Mouse (Mus musculus) kidney, postnatal 0 days (tissue): Measurements from ENCODE around the gene Dennd5a. TPM values are rescaled to one million over a fixed set of nuclear protein-coding genes. Genes with fewer than 3 reads are reported as not detected.

ENCODE experiments used
- ATAC-seq: fragments of 200-750 bp; cut with Nextera tagmentation; replicated peaks from 2 replicates; pipeline ENCODE4 v1.8.0; 2017; ENCODE audit warnings: low read depth, moderate number of reproducible peaks, moderate TSS enrichment, moderate library complexity; ENCODE audit not compliant: low FRiP score
- DNase-seq: peaks from one replicate; pipeline ENCODE4 v3.0.0-alpha.2; 2016; ENCODE audit warnings: low spot score
- H3K27ac ChIP-seq: fragments of 300-500 bp; sonication (generic); 2 replicates; pipeline ENCODE4 v1.5.1; 2014; ENCODE audit warnings: mild to moderate bottlenecking
- H3K27me3 ChIP-seq: fragments of 300-500 bp; sonication (generic); 2 replicates; pipeline ENCODE4 v1.6.1; 2014; ENCODE audit warnings: low read length, mixed read lengths; ENCODE audit not compliant: insufficient read depth
- H3K36me3 ChIP-seq: fragments of 300-500 bp; sonication (generic); 2 replicates; pipeline ENCODE4 v1.6.1; 2014; ENCODE audit warnings: low read length, mixed read lengths; ENCODE audit not compliant: insufficient read depth
- H3K4me1 ChIP-seq: fragments of 300-500 bp; sonication (generic); replicated peaks from 2 replicates; pipeline ENCODE4 v1.6.1; 2014; ENCODE audit warnings: antibody characterized with exemption, low read length, mixed read lengths; ENCODE audit not compliant: insufficient read depth
- H3K4me2 ChIP-seq: fragments of 300-500 bp; sonication (generic); 2 replicates; pipeline ENCODE4 v1.6.1; 2014; ENCODE audit warnings: mild to moderate bottlenecking, low read length, moderate library complexity, mixed read lengths
- H3K4me3 ChIP-seq: fragments of 300-500 bp; sonication (generic); replicated peaks from 2 replicates; pipeline ENCODE4 v1.5.1; 2014; ENCODE audit warnings: low read depth, low read length
- H3K9ac ChIP-seq: fragments of 300-500 bp; sonication (generic); 2 replicates; pipeline ENCODE4 v1.6.1; 2014; ENCODE audit warnings: low read depth, low read length
- H3K9me3 ChIP-seq: fragments of 300-500 bp; sonication (generic); replicated peaks from 2 replicates; pipeline ENCODE4 v1.6.1; 2016; ENCODE audit warnings: low read length, inconsistent platforms, mixed read lengths
- CTCF ChIP-seq: IDR thresholded peaks from 2 replicates; pipeline ENCODE4 v1.5.1; 2016; ENCODE audit warnings: antibody characterized with exemption, low read depth, mild to moderate bottlenecking, moderate library complexity
- WGBS: fragments of 180-500 bp; shearing (Covaris S2); extraction: QIAGEN DNeasy Blood & Tissue Kit; methylation state at CpG from one replicate; pipeline ENCODE4 v1.1.7; 2014; 5-methylcytosine and 5-hydroxymethylcytosine counted together
- polyA plus RNA-seq: library from polyadenylated mRNA; unstranded; fragments of >200 nt; fragmentation: Nextera tagmentation; extraction: Ambion mirVana; gene quantifications from 2 replicates; pipeline ENCODE4 v1.2.1, GENCODE M21; 2015

Dennd5a gene
- polyA plus RNA-seq, 1 experiment from 2014 or later, result 35.0 TPM

- 84% methylated on average over 7 of the region's 7 CpGs for WGBS
- H3K36me3 ChIP-seq, result no peaks in the 10 kb centered on the region
- no peak overlapping the region for H3K4me3 ChIP-seq
- no peak overlapping the region for H3K9ac ChIP-seq
- no peak overlapping the region for H3K4me2 ChIP-seq
- no peaks in the 10 kb centered on the region for H3K4me1 ChIP-seq
- ATAC-seq, result no peak
- H3K27me3 ChIP-seq, result no peaks in the 10 kb centered on the region
- no peaks in the 10 kb centered on the region for H3K9me3 ChIP-seq
- H3K27ac ChIP-seq, result no peak overlapping the region
- DNase-seq, result no peak
- TF ChIP-seq CTCF, result no peak
Measured at GRCm38 (mm10) chr7:109852017-109852416, 108.3 kb downstream of the Dennd5a start.

GRCm38 (mm10) chr7:109850531-109850930, 109.7 kb downstream of the Dennd5a start:
- Histone ChIP-seq H3K4me2 (no peak overlapping the region), H3K36me3 (no peaks in the 10 kb centered on the region), H3K9me3 (no peaks in the 10 kb centered on the region), H3K27ac (no peak overlapping the region), H3K4me1 (no peaks in the 10 kb centered on the region), H3K4me3 (no peak overlapping the region), H3K9ac (no peak overlapping the region), H3K27me3 (no peaks in the 10 kb centered on the region)
- ATAC-seq, result no peak
- no peak for DNase-seq
- TF ChIP-seq CTCF, result no peak
- WGBS, result 73% methylated on average over 3 of the region's 3 CpGs

- TF ChIP-seq CTCF, result no peak
- Histone ChIP-seq H3K4me1 (no peaks in the 10 kb centered on the region), H3K9me3 (no peaks in the 10 kb centered on the region), H3K9ac (no peak overlapping the region), H3K27ac (no peak overlapping the region), H3K36me3 (no peaks in the 10 kb centered on the region), H3K27me3 (no peaks in the 10 kb centered on the region), H3K4me3 (no peak overlapping the region), H3K4me2 (no peak overlapping the region)
- 62% methylated on average over 8 of the region's 8 CpGs for WGBS
- ATAC-seq (no peak), DNase-seq (no peak)
Measured at GRCm38 (mm10) chr7:109849750-109850434, 110.4 kb downstream of the Dennd5a start.

GRCm38 (mm10) chr7:109848867-109849733, 111.2 kb downstream of the Dennd5a start:
- H3K4me3 ChIP-seq, result no peak overlapping the region
- TF ChIP-seq CTCF, result no peak
- H3K27me3 ChIP-seq, result no peaks in the 10 kb centered on the region
- WGBS, result 49% methylated on average over 11 of the region's 11 CpGs
- H3K4me2 ChIP-seq, result no peak overlapping the region
- H3K9ac ChIP-seq, result no peak overlapping the region
- DNase-seq (no peak), ATAC-seq (no peak)
- H3K27ac ChIP-seq, result no peak overlapping the region
- H3K9me3 ChIP-seq, result no peaks in the 10 kb centered on the region
- no peaks in the 10 kb centered on the region for H3K36me3 ChIP-seq
- H3K4me1 ChIP-seq, result no peaks in the 10 kb centered on the region

- no peak overlapping the region for H3K4me2 ChIP-seq
- no peaks in the 10 kb centered on the region for H3K9me3 ChIP-seq
- no peak overlapping the region for H3K9ac ChIP-seq
- DNase-seq, result no peak
- ATAC-seq, result no peak
- H3K27ac ChIP-seq, result no peak overlapping the region
- no peaks in the 10 kb centered on the region for H3K4me1 ChIP-seq
- H3K4me3 ChIP-seq, result no peak overlapping the region
- 83% methylated on average over 6 of the region's 6 CpGs for WGBS
- TF ChIP-seq CTCF, result no peak
- no peaks in the 10 kb centered on the region for H3K27me3 ChIP-seq
- no peaks in the 10 kb centered on the region for H3K36me3 ChIP-seq
Measured at GRCm38 (mm10) chr7:109844100-109844499, 116.2 kb downstream of the Dennd5a start.

Other genes with a start within 250 kb of the Dennd5a start
- gene BC051019, start 236.6 kb downstream of the Dennd5a start, polyA plus RNA-seq, result not detected in 2 replicates
- 0.61 and 0.68 TPM in 2 replicates for gene Ascl3, start 228.7 kb downstream of the Dennd5a start, polyA plus RNA-seq
- gene Tmem9b, start 207.6 kb downstream of the Dennd5a start, polyA plus RNA-seq, result 94.9 and 95.7 TPM in 2 replicates
- gene Nrip3, start 178.4 kb downstream of the Dennd5a start, polyA plus RNA-seq, result 0.74 and 1.6 TPM in 2 replicates
- 2.0 and 2.2 TPM in 2 replicates for gene Scube2, start 94.8 kb downstream of the Dennd5a start, polyA plus RNA-seq
- gene Tmem41b, start 26.5 kb upstream of the Dennd5a start, polyA plus RNA-seq, result 72.9 and 75.0 TPM in 2 replicates
- 27.5 and 30.6 TPM in 2 replicates for gene Ipo7, start 57.8 kb upstream of the Dennd5a start, polyA plus RNA-seq
- gene Zfp143, start 100.7 kb upstream of the Dennd5a start, polyA plus RNA-seq, result 10.5 and 12.0 TPM in 2 replicates
- 15.4 and 16.9 TPM in 2 replicates for gene Wee1, start 161.6 kb upstream of the Dennd5a start, polyA plus RNA-seq